Mouse (Mus musculus): ENCODE results near the gene Gm20547. TPM values are rescaled to one million over a fixed set of nuclear protein-coding genes. Genes with fewer than 3 reads are reported as not detected.
"Not testable (repeated sequence)": the region's sequence is repeated elsewhere in the genome, so short reads cannot be mapped to it uniquely, and the experiment has no call there.

The Gm20547 gene
- polyA plus RNA-seq, 1 experiment from 2014 or later = not detected

DNA sequence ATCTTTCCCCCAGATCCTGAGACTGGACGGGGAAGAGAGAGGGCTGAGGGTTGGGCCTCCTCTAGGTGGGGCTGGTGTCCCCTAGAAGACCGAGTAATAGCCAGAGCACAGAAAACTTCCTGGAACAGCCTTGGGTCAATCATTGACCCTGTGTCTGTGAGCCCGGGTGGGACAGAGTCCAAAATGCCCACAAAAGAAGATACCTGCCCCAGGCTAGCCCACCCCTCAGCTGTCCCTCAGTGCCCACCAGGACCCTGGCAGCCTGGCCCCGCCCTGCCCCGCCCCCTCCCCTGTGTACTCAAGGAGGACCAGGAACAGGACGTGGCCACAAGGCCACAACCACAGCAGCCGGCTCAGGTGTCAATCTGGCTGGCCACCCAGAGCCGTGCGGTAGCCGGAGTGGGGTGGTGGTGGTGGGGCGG lies 33.6 kb upstream of the Gm20547 start:
- ATAC-seq (ENCODE audit: low read depth) (no peak), DNase-seq (ENCODE audit: low spot score) (no peak)
- Histone ChIP-seq H3K4me1 (ENCODE audit: control insufficient read depth, insufficient read depth, low read length) (no peaks in the 10 kb centered on the region), H3K4me3 (ENCODE audit: low read depth, low read length) (no peak overlapping the region), H3K4me2 (ENCODE audit: low read depth, low read length) (no peak overlapping the region), H3K27me3 (replicated peaks; ENCODE audit: control insufficient read depth, insufficient read depth, low read length) (no peaks in the 10 kb centered on the region), H3K9ac (ENCODE audit: low read depth, low read length) (0 out of 2 replicates have a peak overlapping the region, but pooled peaks have one; percentile 14), H3K27ac (replicated peaks; ENCODE audit: low read depth, low read length) (0 out of 2 replicates have a peak overlapping the region, but pooled peaks have one; percentile 10), H3K9me3 (ENCODE audit: control insufficient read depth, low read length) (no peaks in the 10 kb centered on the region), H3K36me3 (ENCODE audit: control insufficient read depth, insufficient read depth, low read length) (peaks cover 37% of the 10 kb centered on the region)
- WGBS = 18% methylated on average over 5 of the region's 11 CpGs

- WGBS = 36% methylated on average over 18 of the region's 18 CpGs
- no peaks in the 10 kb centered on the region for H3K4me1 ChIP-seq (ENCODE audit: control insufficient read depth, insufficient read depth, low read length)
- no peaks in the 10 kb centered on the region for H3K9me3 ChIP-seq (ENCODE audit: control insufficient read depth, low read length)
- H3K36me3 ChIP-seq (ENCODE audit: control insufficient read depth, insufficient read depth, low read length) = peaks cover 50% of the 10 kb centered on the region
- no peak within 1 kb of the TSS for H3K27ac ChIP-seq (replicated peaks; ENCODE audit: low read depth, low read length)
- DNase-seq (ENCODE audit: low spot score) = no peak
- no peak within 1 kb of the TSS for H3K4me3 ChIP-seq (ENCODE audit: low read depth, low read length)
- H3K27me3 ChIP-seq (replicated peaks; ENCODE audit: control insufficient read depth, insufficient read depth, low read length) = no peaks in the 10 kb centered on the region
- no peak within 1 kb of the TSS for H3K4me2 ChIP-seq (ENCODE audit: low read depth, low read length)
- no peak; the same call in 1 of the 2 replicates for ATAC-seq (ENCODE audit: low read depth)
- peak within 1 kb of the TSS; percentile 15; the same call in 1 of the 2 replicates for H3K9ac ChIP-seq (ENCODE audit: low read depth, low read length)
These were observed 32.3 kb upstream of the Gm20547 start, which contains the start of gene Slc44a4 for GRCm38 (mm10) chr17:34913930-34914665. Gene Slc44a4, plus strand, starts transcription at chr17:34914466.

GRCm38 (mm10) chr17:34911945-34912351 lies 30.1 kb upstream of the Gm20547 start:
- Histone ChIP-seq H3K27me3 (replicated peaks; ENCODE audit: control insufficient read depth, insufficient read depth, low read length) (no peaks in the 10 kb centered on the region), H3K4me2 (ENCODE audit: low read depth, low read length) (no peak overlapping the region), H3K36me3 (ENCODE audit: control insufficient read depth, insufficient read depth, low read length) (peaks cover 72% of the 10 kb centered on the region), H3K4me3 (ENCODE audit: low read depth, low read length) (no peak overlapping the region), H3K9ac (ENCODE audit: low read depth, low read length) (no peak overlapping the region), H3K27ac (replicated peaks; ENCODE audit: low read depth, low read length) (no peak overlapping the region), H3K4me1 (ENCODE audit: control insufficient read depth, insufficient read depth, low read length) (no peaks in the 10 kb centered on the region), H3K9me3 (ENCODE audit: control insufficient read depth, low read length) (no peaks in the 10 kb centered on the region)
- DNase-seq (ENCODE audit: low spot score) (peak; percentile 71), ATAC-seq (ENCODE audit: low read depth) (peak; percentile 68)
- 47% methylated on average over 5 of the region's 5 CpGs for WGBS

DNA sequence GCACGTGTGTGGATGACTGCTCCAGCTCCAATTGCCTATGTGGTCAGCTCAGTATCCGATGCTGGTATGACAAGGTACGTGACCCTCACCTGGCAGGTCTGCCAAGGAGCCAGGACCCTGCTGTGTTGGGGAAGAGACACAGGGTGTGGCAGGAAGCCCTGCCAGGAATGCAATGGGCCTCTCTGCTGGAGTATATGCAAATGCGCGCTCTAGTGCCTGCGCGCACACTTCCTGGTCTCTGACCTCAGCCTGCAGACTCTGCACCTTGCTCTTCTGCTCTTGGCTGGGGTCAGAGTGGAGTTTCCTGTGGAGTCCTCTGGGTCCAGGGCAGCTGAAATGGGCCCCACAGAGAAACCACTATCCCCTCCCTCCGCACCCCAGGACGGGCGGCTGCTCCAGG lies 29.1 kb upstream of the Gm20547 start:
- DNase-seq (ENCODE audit: low spot score) = no peak
- peaks cover 82% of the 10 kb centered on the region for H3K36me3 ChIP-seq (ENCODE audit: control insufficient read depth, insufficient read depth, low read length)
- WGBS = 88% methylated on average over 10 of the region's 10 CpGs

DNA sequence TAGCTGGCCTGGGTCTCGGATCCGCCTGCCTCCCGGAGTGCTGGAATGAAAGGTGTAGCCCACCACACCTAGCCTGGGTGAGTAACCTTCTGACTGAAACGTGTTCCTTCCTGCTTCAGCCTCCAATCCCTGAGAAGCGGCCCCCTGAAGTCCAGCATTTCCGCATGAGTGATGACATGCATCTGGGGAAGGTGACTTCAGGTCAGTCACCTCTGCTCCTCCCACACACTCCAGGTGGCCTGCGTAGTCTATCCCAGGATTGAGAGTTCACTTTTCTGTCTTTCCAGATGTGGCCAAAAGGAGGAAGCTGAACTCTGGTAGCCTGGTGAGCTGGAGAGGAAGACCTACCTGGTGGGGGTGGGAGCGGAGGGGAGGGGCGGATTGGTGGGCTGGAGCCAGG lies 21.1 kb upstream of the Gm20547 start:
- WGBS = 91% methylated on average over 9 of the region's 9 CpGs
- H3K9ac ChIP-seq (ENCODE audit: low read depth, low read length) = no peak overlapping the region
- H3K36me3 ChIP-seq (ENCODE audit: control insufficient read depth, insufficient read depth, low read length) = peaks cover 68% of the 10 kb centered on the region
- no peak overlapping the region for H3K27ac ChIP-seq (replicated peaks; ENCODE audit: low read depth, low read length)
- H3K9me3 ChIP-seq (ENCODE audit: control insufficient read depth, low read length) = no peaks in the 10 kb centered on the region
- no peak for DNase-seq (ENCODE audit: low spot score)
- ATAC-seq (ENCODE audit: low read depth) = no peak
- no peak overlapping the region for H3K4me3 ChIP-seq (ENCODE audit: low read depth, low read length)
- no peak overlapping the region for H3K4me2 ChIP-seq (ENCODE audit: low read depth, low read length)
- H3K4me1 ChIP-seq (ENCODE audit: control insufficient read depth, insufficient read depth, low read length) = no peaks in the 10 kb centered on the region
- no peaks in the 10 kb centered on the region for H3K27me3 ChIP-seq (replicated peaks; ENCODE audit: control insufficient read depth, insufficient read depth, low read length)

More for the DNA sequence above, 29.1 kb upstream of the Gm20547 start:
- no peak overlapping the region for H3K4me3 ChIP-seq (ENCODE audit: low read depth, low read length)
- H3K4me1 ChIP-seq (ENCODE audit: control insufficient read depth, insufficient read depth, low read length) = no peaks in the 10 kb centered on the region
- H3K9ac ChIP-seq (ENCODE audit: low read depth, low read length) = no peak overlapping the region
- no peaks in the 10 kb centered on the region for H3K9me3 ChIP-seq (ENCODE audit: control insufficient read depth, low read length)
- H3K27me3 ChIP-seq (replicated peaks; ENCODE audit: control insufficient read depth, insufficient read depth, low read length) = no peaks in the 10 kb centered on the region
- no peak overlapping the region for H3K4me2 ChIP-seq (ENCODE audit: low read depth, low read length)
- no peak overlapping the region for H3K27ac ChIP-seq (replicated peaks; ENCODE audit: low read depth, low read length)
- no peak for ATAC-seq (ENCODE audit: low read depth)

DNA sequence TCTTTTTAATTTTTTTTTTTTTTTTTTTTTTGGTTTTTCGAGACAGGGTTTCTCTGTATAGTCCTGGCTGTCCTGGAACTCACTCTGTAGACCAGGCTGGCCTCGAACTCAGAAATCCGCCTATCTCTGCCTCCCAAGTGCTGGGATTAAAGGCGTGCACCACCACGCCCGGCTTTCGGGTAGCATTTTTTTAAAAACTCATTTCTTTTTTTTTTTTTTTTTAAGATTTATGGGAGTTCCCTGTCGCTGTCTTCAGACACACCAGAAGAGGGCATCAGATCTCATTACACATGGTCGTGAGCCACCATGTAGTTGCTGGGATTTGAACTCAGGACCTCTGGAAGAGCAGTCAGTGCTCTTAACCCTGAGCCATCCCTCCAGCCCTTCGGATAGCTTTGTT lies 20.1 kb upstream of the Gm20547 start:
- ATAC-seq (ENCODE audit: low read depth); H3K4me3 ChIP-seq (ENCODE audit: low read depth, low read length); DNase-seq (ENCODE audit: low spot score); H3K27ac ChIP-seq (replicated peaks; ENCODE audit: low read depth, low read length); H3K4me2 ChIP-seq (ENCODE audit: low read depth, low read length); H3K9me3 ChIP-seq (ENCODE audit: control insufficient read depth, low read length); H3K9ac ChIP-seq (ENCODE audit: low read depth, low read length); H3K4me1 ChIP-seq (ENCODE audit: control insufficient read depth, insufficient read depth, low read length); H3K27me3 ChIP-seq (replicated peaks; ENCODE audit: control insufficient read depth, insufficient read depth, low read length): not testable (repeated sequence)
- H3K36me3 ChIP-seq (ENCODE audit: control insufficient read depth, insufficient read depth, low read length) = peaks cover 58% of the 10 kb centered on the region
- WGBS = 87% methylated on average over 9 of the region's 10 CpGs

GRCm38 (mm10) chr17:34900826-34901225 lies 19.0 kb upstream of the Gm20547 start:
- not testable (repeated sequence) for H3K27ac ChIP-seq (replicated peaks; ENCODE audit: low read depth, low read length); ATAC-seq (ENCODE audit: low read depth); DNase-seq (ENCODE audit: low spot score); H3K27me3 ChIP-seq (replicated peaks; ENCODE audit: control insufficient read depth, insufficient read depth, low read length); H3K9me3 ChIP-seq (ENCODE audit: control insufficient read depth, low read length); H3K9ac ChIP-seq (ENCODE audit: low read depth, low read length); H3K4me3 ChIP-seq (ENCODE audit: low read depth, low read length); H3K4me1 ChIP-seq (ENCODE audit: control insufficient read depth, insufficient read depth, low read length)
- Histone ChIP-seq H3K36me3 (ENCODE audit: control insufficient read depth, insufficient read depth, low read length) (peaks cover 55% of the 10 kb centered on the region), H3K4me2 (ENCODE audit: low read depth, low read length) (peak overlapping the region; percentile 74)

DNA sequence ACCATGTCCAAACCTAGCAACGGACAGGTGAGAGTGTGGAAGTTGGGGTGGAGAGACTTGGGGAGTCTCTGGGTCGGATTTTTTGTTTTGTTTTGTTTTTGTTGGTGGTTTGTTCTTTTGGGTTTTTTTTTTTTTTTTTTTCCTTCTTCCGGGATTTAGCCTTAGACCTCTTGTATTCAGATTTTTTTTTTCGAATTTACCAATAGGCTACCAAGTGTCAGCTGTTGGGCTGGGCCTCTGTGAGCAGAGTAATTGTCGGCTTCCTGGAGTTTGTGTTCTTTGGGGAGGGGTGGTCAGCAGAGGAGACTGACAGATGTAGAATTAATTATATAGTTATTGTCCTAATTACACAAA lies 18.0 kb upstream of the Gm20547 start:
- Histone ChIP-seq H3K27me3 (replicated peaks; ENCODE audit: control insufficient read depth, insufficient read depth, low read length) (no peaks in the 10 kb centered on the region), H3K27ac (replicated peaks; ENCODE audit: low read depth, low read length) (peak overlapping the region; percentile 96), H3K4me1 (ENCODE audit: control insufficient read depth, insufficient read depth, low read length) (peaks cover 12% of the 10 kb centered on the region; the same call in 1 of the 2 replicates), H3K36me3 (ENCODE audit: control insufficient read depth, insufficient read depth, low read length) (peaks cover 46% of the 10 kb centered on the region), H3K9me3 (ENCODE audit: control insufficient read depth, low read length) (no peaks in the 10 kb centered on the region), H3K4me2 (ENCODE audit: low read depth, low read length) (peak overlapping the region; percentile 74), H3K4me3 (ENCODE audit: low read depth, low read length) (peak overlapping the region; percentile 89), H3K9ac (ENCODE audit: low read depth, low read length) (peak overlapping the region; percentile 84)
- DNase-seq (ENCODE audit: low spot score) (no peak), ATAC-seq (ENCODE audit: low read depth) (no peak)
- 2% methylated on average over 5 of the region's 5 CpGs for WGBS

Data from embryonic facial prominence, embryonic 14.5 days (tissue).